Mouse (Mus musculus): Measurements from ENCODE around the gene Tcirg1. TPM values are rescaled to one million over a fixed set of nuclear protein-coding genes. Genes with fewer than 3 reads are reported as not detected.

Gene Tcirg1
- polyA plus RNA-seq, 1 experiment from 2014 or later, result 25.1 TPM

GRCm38 (mm10) chr19:3850847-3851469 is 56.0 kb downstream of the Tcirg1 start:
- Histone ChIP-seq H3K9ac (peak overlapping the region; percentile 72), H3K4me3 (peak overlapping the region; percentile 89), H3K4me2 (peak overlapping the region; percentile 85), H3K27ac (replicated peaks) (peak overlapping the region; percentile 64), H3K4me1 (peaks cover 44% of the 10 kb centered on the region), H3K36me3 (no peaks in the 10 kb centered on the region), H3K9me3 (no peaks in the 10 kb centered on the region), H3K27me3 (replicated peaks) (no peaks in the 10 kb centered on the region)
- WGBS, result 5% methylated on average over 19 of the region's 19 CpGs
- ATAC-seq (ENCODE audit: extremely low read depth, insufficient number of reproducible peaks, low FRiP score, low TSS enrichment), result no peak

- Histone ChIP-seq H3K9me3 (no peaks in the 10 kb centered on the region), H3K27ac (replicated peaks) (0 out of 2 replicates have a peak overlapping the region, but pooled peaks have one; percentile 64), H3K4me2 (no peak overlapping the region), H3K9ac (no peak overlapping the region), H3K27me3 (replicated peaks) (no peaks in the 10 kb centered on the region), H3K4me1 (peaks cover 35% of the 10 kb centered on the region), H3K4me3 (no peak overlapping the region), H3K36me3 (no peaks in the 10 kb centered on the region)
- ATAC-seq (ENCODE audit: extremely low read depth, insufficient number of reproducible peaks, low FRiP score, low TSS enrichment), result no peak
- WGBS, result 31% methylated on average over 5 of the region's 5 CpGs
Measured at GRCm38 (mm10) chr19:3850076-3850475, 56.9 kb downstream of the Tcirg1 start.

DNA sequence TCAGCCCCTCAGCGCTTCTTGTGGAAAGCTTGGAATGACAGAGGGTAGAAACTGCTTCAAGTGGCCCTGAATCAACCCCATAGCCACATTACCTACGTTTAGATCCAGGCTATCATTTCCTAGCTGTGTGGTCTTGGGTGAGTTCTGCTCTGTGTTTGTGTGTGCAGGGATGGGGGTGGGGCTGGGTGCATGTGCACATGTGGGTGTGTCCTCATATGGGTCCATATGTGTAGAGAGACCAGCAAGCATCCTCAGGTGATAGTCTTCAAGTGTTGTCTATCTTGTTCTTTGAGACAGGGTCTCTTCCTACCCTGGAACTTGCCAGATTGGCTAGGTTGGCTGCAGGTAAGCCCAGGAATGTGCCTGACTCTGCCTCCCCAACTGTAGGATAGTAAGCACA is 57.7 kb downstream of the Tcirg1 start:
- Histone ChIP-seq H3K4me3 (no peak overlapping the region), H3K27ac (replicated peaks) (no peak overlapping the region), H3K36me3 (no peaks in the 10 kb centered on the region), H3K4me1 (peaks cover 31% of the 10 kb centered on the region), H3K4me2 (no peak overlapping the region), H3K9me3 (no peaks in the 10 kb centered on the region), H3K27me3 (replicated peaks) (no peaks in the 10 kb centered on the region), H3K9ac (no peak overlapping the region)
- WGBS, result 75% methylated on average over 2 of the region's 2 CpGs
- ATAC-seq (ENCODE audit: extremely low read depth, insufficient number of reproducible peaks, low FRiP score, low TSS enrichment), result no peak

DNA sequence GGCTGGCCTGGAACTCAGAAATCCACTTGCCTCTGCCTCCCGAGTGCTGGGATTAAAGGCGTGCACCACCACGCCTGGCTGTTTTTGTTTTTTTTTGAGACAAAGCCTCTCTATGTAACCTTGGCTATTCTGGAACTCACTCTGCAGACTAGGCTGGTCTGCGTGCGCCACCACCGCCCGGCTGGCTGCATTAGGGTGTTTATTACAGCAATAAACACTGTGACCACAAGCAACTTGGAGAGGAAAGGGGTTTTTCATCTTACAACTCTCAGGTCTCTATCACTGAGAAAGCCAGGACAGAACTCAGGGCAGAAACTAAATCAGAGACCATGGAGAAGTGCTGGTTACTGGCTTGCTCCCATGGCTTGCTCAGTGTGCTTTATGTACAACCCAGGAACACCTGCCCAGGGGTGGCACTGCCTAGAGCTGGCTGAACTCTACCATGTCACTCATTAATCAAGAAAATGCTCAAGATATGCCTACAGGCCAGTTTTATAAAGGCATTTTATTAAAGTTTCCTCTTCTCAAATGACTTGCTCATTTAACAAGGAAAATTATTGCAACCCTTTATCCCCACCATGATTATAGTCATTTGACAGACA is 58.6 kb downstream of the Tcirg1 start:
- H3K4me3 ChIP-seq, result no peak overlapping the region
- WGBS, result 88% methylated on average over 7 of the region's 7 CpGs
- H3K9ac ChIP-seq, result no peak overlapping the region
- no peak for ATAC-seq (ENCODE audit: extremely low read depth, insufficient number of reproducible peaks, low FRiP score, low TSS enrichment)
- no peaks in the 10 kb centered on the region for H3K27me3 ChIP-seq (replicated peaks)
- H3K9me3 ChIP-seq, result no peaks in the 10 kb centered on the region
- no peaks in the 10 kb centered on the region for H3K36me3 ChIP-seq
- H3K4me2 ChIP-seq, result no peak overlapping the region
- H3K27ac ChIP-seq (replicated peaks), result no peak overlapping the region
- H3K4me1 ChIP-seq, result peaks cover 22% of the 10 kb centered on the region

GRCm38 (mm10) chr19:3847711-3848110 is 59.2 kb downstream of the Tcirg1 start:
- Histone ChIP-seq H3K4me1 (peaks cover 19% of the 10 kb centered on the region), H3K9ac (no peak overlapping the region), H3K9me3 (no peaks in the 10 kb centered on the region), H3K27me3 (replicated peaks) (no peaks in the 10 kb centered on the region), H3K36me3 (no peaks in the 10 kb centered on the region), H3K27ac (replicated peaks) (no peak overlapping the region), H3K4me3 (no peak overlapping the region), H3K4me2 (no peak overlapping the region)
- no peak for ATAC-seq (ENCODE audit: extremely low read depth, insufficient number of reproducible peaks, low FRiP score, low TSS enrichment)
- 81% methylated on average over 5 of the region's 5 CpGs for WGBS

DNA sequence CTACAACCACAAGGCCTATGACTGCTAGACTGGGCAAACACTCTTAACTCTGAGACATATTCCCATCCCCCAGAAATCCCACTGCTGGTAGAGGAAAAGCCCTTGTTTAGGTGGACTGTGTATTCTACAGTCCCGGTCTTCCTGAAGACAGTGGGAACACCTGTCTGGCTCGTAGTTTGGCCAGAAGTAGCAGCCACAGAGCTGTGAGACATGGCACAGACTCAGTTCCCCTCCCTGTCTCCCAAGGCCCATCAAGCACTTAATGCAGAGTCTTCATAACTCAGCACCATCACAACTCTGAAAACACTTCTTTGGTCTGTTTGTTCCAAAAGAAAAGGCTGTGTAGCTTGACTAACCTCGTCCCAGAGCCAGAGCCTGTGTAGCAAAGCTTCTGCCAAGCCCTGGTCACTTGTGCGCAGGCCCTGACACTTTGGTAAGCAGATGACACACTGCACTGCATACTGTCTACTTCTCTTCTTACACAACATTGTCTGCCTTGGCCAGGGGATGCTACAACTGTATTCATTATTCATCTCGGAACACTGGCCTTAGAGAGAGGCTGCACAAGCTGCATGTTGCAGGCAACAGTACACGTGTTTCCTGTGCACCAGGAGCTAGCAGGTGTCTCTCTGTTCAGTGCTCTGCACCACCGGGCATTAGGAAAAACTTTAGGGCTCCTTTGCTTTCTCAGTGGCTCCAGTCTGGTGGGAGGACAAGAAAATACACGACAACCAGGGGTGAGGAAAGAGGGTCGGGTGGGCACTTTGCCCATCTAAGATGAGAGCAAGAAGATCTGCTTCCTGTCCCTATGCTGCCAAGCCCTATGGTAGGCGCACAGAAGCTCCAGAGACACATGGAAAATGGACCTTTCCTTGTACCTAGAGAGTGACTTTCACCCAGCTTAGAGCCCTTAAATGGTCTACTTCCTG is 60.0 kb downstream of the Tcirg1 start:
- Histone ChIP-seq H3K9ac (no peak overlapping the region), H3K4me2 (no peak overlapping the region), H3K4me3 (no peak overlapping the region), H3K4me1 (peaks cover 20% of the 10 kb centered on the region), H3K27ac (replicated peaks) (no peak overlapping the region), H3K9me3 (no peaks in the 10 kb centered on the region), H3K27me3 (replicated peaks) (no peaks in the 10 kb centered on the region), H3K36me3 (no peaks in the 10 kb centered on the region)
- ATAC-seq (ENCODE audit: extremely low read depth, insufficient number of reproducible peaks, low FRiP score, low TSS enrichment), result no peak
- 72% methylated on average over 10 of the region's 10 CpGs for WGBS

Other genes with a start within 250 kb of the Tcirg1 start
- gene Lrp5, start 220.6 kb downstream of the Tcirg1 start, polyA plus RNA-seq (2015; fragmentation: Nextera tagmentation; extraction: Ambion mirVana), result 2.9 and 3.3 TPM in 2 replicates
- 24.1 and 26.2 TPM in 2 replicates for gene 1810055G02Rik, start 198.8 kb downstream of the Tcirg1 start, polyA plus RNA-seq (2015; fragmentation: Nextera tagmentation; extraction: Ambion mirVana)
- gene Kmt5b, start 139.7 kb downstream of the Tcirg1 start, polyA plus RNA-seq (2015; fragmentation: Nextera tagmentation; extraction: Ambion mirVana), result 17.7 and 17.9 TPM in 2 replicates
- gene Chka, start 55.4 kb downstream of the Tcirg1 start, polyA plus RNA-seq (2015; fragmentation: Nextera tagmentation; extraction: Ambion mirVana), result 22.6 and 23.5 TPM in 2 replicates
- gene Ndufs8, start 5.6 kb upstream of the Tcirg1 start, polyA plus RNA-seq (2015; fragmentation: Nextera tagmentation; extraction: Ambion mirVana), result 361 and 400 TPM in 2 replicates
- 2.2 and 2.3 TPM in 2 replicates for gene Aldh3b1, start 22.7 kb upstream of the Tcirg1 start, polyA plus RNA-seq (2015; fragmentation: Nextera tagmentation; extraction: Ambion mirVana)
- gene Unc93b1, start 28.1 kb upstream of the Tcirg1 start, polyA plus RNA-seq (2015; fragmentation: Nextera tagmentation; extraction: Ambion mirVana), result 12.4 and 13.6 TPM in 2 replicates
- not detected in 2 replicates for gene Aldh3b3, start 51.5 kb upstream of the Tcirg1 start, polyA plus RNA-seq (2015; fragmentation: Nextera tagmentation; extraction: Ambion mirVana)
- 0.06 TPM in 1 of 2 replicates, not detected in the other for gene Aldh3b2, start 65.2 kb upstream of the Tcirg1 start, polyA plus RNA-seq (2015; fragmentation: Nextera tagmentation; extraction: Ambion mirVana)
- 10.4 and 10.8 TPM in 2 replicates for gene Acy3, start 79.4 kb upstream of the Tcirg1 start, polyA plus RNA-seq (2015; fragmentation: Nextera tagmentation; extraction: Ambion mirVana)
- gene Tbx10, start 85.6 kb upstream of the Tcirg1 start, polyA plus RNA-seq (2015; fragmentation: Nextera tagmentation; extraction: Ambion mirVana), result not detected in 2 replicates
- gene Nudt8, start 93.4 kb upstream of the Tcirg1 start, polyA plus RNA-seq (2015; fragmentation: Nextera tagmentation; extraction: Ambion mirVana), result 51.7 and 60.0 TPM in 2 replicates
- gene Gm49405, start 93.5 kb upstream of the Tcirg1 start, polyA plus RNA-seq (2015; fragmentation: Nextera tagmentation; extraction: Ambion mirVana), result 4.1 and 5.4 TPM in 2 replicates
- 80.5 and 99.3 TPM in 2 replicates for gene Doc2g, start 96.2 kb upstream of the Tcirg1 start, polyA plus RNA-seq (2015; fragmentation: Nextera tagmentation; extraction: Ambion mirVana)
- gene Ndufv1, start 105.7 kb upstream of the Tcirg1 start, polyA plus RNA-seq (2015; fragmentation: Nextera tagmentation; extraction: Ambion mirVana), result 407 and 462 TPM in 2 replicates
- gene Gstp1, start 130.9 kb upstream of the Tcirg1 start, polyA plus RNA-seq (2015; fragmentation: Nextera tagmentation; extraction: Ambion mirVana), result 380 and 421 TPM in 2 replicates
- gene Gstp2, start 138.9 kb upstream of the Tcirg1 start, polyA plus RNA-seq (2015; fragmentation: Nextera tagmentation; extraction: Ambion mirVana), result 5.1 and 5.9 TPM in 2 replicates
- gene Gstp3, start 152.4 kb upstream of the Tcirg1 start, polyA plus RNA-seq (2015; fragmentation: Nextera tagmentation; extraction: Ambion mirVana), result 0.29 and 0.61 TPM in 2 replicates
- gene Cabp2, start 174.4 kb upstream of the Tcirg1 start, polyA plus RNA-seq (2015; fragmentation: Nextera tagmentation; extraction: Ambion mirVana), result not detected in 2 replicates
- gene Cdk2ap2, start 190.0 kb upstream of the Tcirg1 start, polyA plus RNA-seq (2015; fragmentation: Nextera tagmentation; extraction: Ambion mirVana), result 64.5 and 64.9 TPM in 2 replicates
- gene Pitpnm1, start 192.9 kb upstream of the Tcirg1 start, polyA plus RNA-seq (2015; fragmentation: Nextera tagmentation; extraction: Ambion mirVana), result 18.2 and 21.8 TPM in 2 replicates
- gene Aip, start 218.7 kb upstream of the Tcirg1 start, polyA plus RNA-seq (2015; fragmentation: Nextera tagmentation; extraction: Ambion mirVana), result 84.3 and 96.3 TPM in 2 replicates
- not detected in 2 replicates for gene Gpr152, start 232.7 kb upstream of the Tcirg1 start, polyA plus RNA-seq (2015; fragmentation: Nextera tagmentation; extraction: Ambion mirVana)
- not detected in 2 replicates for gene Cabp4, start 236.9 kb upstream of the Tcirg1 start, polyA plus RNA-seq (2015; fragmentation: Nextera tagmentation; extraction: Ambion mirVana)
- gene Coro1b, start 241.5 kb upstream of the Tcirg1 start, polyA plus RNA-seq (2015; fragmentation: Nextera tagmentation; extraction: Ambion mirVana), result 107 and 122 TPM in 2 replicates
- gene Ptprcap, start 246.5 kb upstream of the Tcirg1 start, polyA plus RNA-seq (2015; fragmentation: Nextera tagmentation; extraction: Ambion mirVana), result 1.2 and 1.4 TPM in 2 replicates